Mouse (Mus musculus) left cerebral cortex, postnatal 25 days (tissue): ENCODE measurements at regions not wholly inside any gene's neighbourhood (a gene's known extent, or its start where the extent isn't known, plus 50 kb on each side); places are given as distances from the start of the nearest gene placed in this dataset.
A peak's percentile ranks its signal among the peaks of the same experiment; 100 is the strongest.
"Not testable (repeated sequence)": the region's sequence is repeated elsewhere in the genome, so short reads cannot be mapped to it uniquely, and the experiment has no call there.

ENCODE experiments used
- DNase-seq, 2 experiments: peaks; one replicate each; pipeline ENCODE4 v3.0.0; 2022; ENCODE audit warnings: low spot score in 2 of 2, mixed read lengths in 1 of 2
- intact Hi-C: fragments of 180-260 bp; cut with DNase I; formaldehyde crosslinking; loops from one replicate; pipeline ENCODE4 v1.15.1; 2025

DNA sequence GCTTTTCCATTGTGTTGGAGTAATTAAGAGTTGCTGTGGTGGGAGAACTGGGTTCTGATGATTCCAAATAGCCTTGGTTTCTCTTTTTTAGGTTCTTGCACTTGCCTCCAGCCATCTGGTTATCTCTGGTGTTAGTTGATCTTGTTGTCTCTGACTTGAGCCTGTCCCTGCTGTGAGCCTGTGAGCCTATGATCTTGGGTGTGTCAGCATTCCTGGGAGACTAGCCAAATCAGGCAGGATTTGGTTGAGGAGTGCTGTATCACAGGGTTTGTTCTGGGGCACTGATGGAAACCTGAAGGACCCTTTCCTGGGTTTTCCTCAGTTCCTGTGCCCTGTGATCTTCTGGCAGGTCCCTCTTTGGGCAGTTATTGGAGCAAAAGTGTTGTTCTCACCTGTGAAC lies 406.8 kb upstream of the Ppp6c start:
- DNase-seq: no peak
- intact Hi-C loops: no loop called here

DNA sequence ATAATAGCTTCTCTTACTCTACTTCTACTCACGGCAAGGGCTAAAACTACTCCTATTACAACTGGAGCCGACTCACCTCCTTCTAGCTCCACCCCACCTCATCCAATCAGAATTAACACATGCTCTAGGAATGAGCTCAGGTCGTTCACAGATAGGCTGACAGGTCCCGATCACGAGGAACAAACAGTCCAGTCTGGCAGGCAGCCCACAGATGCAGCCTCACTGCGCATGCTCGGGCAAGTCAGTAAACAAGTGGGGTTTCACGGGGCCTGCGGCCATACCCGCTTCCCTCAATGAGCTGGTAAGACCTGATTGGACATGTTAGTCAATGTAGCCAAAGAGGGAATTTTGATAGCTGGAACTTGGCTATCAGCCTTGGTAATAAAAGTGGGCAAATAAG lies 388.0 kb upstream of the Ppp6c start:
- intact Hi-C loops: no loop called here
- DNase-seq: no peak

DNA sequence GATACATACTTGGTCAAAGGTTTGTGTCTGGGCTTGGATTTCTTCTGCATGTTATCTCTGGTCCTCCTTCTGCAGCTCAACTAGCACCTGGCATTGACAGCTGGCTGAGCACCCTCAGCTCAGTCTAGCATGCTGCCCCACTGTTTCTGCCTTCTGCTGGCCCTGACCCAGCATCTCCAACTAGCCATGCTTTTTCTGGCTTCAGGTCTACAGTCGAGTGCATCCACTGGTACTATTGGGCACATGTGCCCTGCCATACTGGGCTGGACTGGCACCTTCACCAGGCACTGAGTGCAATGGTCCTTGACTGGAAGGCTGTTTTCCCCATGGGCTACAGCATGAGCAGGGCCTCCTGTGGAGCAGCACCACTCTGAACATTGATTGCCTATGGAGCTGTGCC lies 386.6 kb upstream of the Ppp6c start:
- DNase-seq: peak in 1 of 2 experiments; percentile 1
- intact Hi-C loops: no loop called here

DNA sequence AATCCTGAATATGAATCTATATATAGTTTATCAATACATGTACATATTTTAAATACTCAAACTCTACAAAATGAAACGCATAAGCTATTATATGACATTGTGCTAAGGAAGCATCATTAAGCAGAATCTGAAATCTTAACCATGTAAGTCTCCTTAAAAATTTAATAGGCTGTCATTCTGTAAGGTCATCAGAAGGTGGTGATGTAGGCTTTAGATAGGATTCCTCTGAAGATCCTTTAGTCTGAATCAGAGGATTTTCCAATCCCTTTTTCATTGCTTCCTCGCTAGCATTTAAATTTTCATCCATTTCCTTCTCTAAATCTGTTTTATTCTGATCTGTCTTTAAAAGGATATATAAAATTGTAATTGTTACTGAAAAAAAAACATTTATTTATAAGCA lies 386.0 kb upstream of the Ppp6c start:
- intact Hi-C loops: no loop called here

DNA sequence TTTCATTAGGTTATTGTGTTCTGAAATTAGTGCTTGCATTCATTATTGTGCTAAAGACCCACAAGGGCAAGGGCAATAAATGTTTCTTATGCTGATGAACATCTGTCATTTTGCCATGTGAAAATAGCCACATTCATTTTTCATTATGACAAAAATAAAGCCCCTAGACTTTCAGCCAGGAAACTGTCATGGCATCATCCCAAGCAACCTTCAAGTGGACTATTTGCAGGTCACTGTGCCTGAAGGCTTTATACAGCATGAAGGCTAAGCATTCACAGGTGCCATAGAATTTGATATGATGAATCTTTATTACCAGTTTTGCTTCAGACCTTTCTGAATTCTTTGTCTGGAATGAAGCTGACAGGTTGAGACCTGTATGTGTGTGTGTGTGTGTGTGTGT lies 376.0 kb upstream of the Ppp6c start:
- DNase-seq: no peak
- intact Hi-C loops: no loop called here

More for the DNA sequence above, 386.0 kb upstream of the Ppp6c start:
- DNase-seq: no peak

DNA sequence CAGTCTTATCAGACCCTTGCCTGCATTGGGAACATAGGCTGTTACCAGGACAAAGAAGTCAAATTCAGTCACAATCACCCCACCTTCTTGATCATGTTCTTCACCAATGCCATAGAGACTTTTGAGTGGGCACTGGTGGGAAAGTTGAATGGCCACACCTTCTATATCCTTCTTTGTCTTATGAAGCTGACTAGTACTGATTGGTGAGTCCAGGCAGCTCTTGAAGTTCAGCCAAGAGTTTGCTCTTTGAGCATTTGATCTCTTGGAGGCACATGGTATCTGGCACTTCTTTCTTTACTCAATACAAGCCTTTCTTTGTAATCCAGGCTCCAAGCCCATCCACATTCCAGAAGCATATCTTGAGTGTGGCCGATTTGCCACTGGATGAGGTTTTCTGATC lies 331.9 kb upstream of the Ppp6c start:
- intact Hi-C loops: no loop called here
- no peak for DNase-seq

DNA sequence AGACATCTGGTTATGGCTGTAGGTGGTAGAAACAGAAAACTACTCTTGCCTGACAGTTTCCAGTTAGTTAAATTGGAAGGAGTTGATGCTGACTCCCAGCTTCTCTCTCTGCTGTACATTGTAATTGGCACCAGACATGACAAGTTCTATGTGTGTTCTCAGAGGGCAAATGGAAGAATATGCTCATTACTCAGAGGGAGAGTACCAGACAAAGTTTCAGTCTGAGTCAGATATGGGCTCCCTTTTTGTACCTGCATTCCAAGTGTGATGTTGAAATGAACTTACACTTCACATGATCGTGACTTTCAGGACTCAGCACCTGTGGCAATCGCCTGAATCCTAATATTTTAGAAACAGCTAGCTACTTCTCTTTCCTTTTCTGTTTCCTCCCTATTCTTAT lies 281.7 kb upstream of the Ppp6c start:
- no peak for DNase-seq
- intact Hi-C loops: no loop called here

DNA sequence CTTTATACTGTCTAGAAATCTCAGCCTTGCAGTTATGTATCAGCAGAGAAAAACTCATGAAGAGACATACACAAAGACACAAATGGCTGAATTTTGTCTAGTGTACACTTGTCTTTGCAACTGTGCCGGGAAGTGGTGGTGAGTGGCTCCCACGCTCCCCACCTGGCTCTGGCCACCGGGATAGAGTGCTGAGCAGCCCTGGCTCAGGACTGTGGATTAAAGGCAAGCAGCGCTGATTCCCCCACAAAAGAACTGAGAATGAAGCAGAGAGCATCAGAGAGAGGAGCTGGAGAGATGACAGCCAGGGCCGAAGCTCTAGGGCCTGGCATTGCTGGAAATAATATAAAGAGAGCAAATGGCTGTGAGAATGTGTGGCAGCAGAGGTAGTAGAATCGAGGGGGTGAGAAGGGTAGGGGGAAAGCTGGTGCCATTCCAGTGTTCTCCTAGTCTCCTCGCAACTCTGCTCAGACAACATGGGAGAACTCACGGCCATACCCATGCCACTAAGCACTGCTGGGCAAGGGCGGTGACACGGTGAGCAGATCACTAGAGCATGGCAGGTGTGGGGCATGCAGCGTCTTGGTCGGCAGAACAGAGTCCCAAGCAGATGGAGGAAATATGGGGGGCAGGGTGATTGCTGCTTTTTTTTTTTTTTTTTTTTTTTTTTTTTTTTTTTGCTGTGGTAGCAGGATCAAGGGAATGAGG lies 257.1 kb upstream of the Ppp6c start:
- intact Hi-C loops: no loop called here
- no peak for DNase-seq

DNA sequence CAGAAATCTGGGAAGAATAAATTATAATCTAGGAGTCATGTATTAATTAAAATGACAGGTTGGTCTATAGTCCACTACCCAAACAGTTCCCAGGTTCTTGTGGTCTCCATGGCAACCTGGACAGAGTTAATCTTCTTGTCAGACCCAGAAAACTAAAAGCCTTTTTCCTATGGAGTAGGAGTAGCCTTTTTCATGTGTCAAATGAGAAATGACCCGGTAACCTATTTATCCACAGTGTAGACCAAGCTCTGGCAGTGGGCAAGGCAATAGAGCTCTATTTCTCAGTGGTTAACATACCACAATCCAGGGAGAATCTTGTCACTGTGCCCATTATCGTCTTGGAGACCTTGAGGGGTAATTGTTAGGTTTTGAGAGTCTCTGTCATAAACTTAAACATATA lies 256.4 kb upstream of the Ppp6c start:
- no peak for DNase-seq
- intact Hi-C loops: no loop called here

DNA sequence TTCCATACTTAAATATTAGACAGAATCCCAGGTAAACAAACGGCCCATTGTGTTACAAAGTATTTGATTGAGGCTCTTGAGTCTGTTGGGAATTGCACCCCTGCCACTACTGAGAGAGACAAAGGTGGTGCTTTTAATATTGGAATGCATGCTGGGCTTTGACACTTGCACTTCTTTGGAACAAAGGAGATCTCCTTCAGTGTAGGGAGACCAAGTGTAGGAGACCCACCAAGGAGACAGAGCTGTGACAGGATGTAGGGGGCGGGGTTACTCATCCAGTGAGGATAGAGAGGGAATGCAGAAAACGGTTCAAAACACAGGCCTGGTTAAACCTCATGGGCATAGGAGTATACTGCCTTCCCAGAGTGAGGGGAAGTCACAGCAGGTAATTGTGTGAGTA lies 254.0 kb upstream of the Ppp6c start:
- intact Hi-C loops: no loop called here
- DNase-seq: no peak

DNA sequence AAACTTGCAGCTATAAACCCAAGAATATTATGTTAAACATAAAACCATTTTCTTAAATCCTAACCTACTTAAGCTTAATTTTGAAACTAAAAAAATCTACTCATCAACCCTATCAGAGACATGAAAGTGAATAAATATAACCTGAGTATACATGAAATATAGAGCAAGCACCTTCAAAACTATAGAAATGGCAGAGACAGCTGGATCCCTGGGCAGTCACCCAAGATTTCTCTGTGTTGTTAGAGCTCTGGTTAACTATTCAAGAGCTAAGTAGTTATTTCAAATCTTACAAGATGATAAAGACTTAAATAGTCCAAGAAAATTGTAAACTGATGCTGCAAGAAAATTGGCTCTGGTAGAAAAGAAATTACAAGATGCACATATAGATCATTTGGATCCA lies 246.7 kb upstream of the Ppp6c start:
- peak in 1 of 2 experiments; percentile 38 for DNase-seq
- intact Hi-C loops: not testable (repeated sequence)
